Mouse (Mus musculus): ENCODE data around the gene Kcnj4. TPM values are rescaled to one million over a fixed set of nuclear protein-coding genes. Genes with fewer than 3 reads are reported as not detected.
A peak's percentile ranks its signal among the peaks of the same experiment; 100 is the strongest.

Gene Kcnj4
- polyA plus RNA-seq, 1 experiment from 2014 or later: not detected

DNA sequence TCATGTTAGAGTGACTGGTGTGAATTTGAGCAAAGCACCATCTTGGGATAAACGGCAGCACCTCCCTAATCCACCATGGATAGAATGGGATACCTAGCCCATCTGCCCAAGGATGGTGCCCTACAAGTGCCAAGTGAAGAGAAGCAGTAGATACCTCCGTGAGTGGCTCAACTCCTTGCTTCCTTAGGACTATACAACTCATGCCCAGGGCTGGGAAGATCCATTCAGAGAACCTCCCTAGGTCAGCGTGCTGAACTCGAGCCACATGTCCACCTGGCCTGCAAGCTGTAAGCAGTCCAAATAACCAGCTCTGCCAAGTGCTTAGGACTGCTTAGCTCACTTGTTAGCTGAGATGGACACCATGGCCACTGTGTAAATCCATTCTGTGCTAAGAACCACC is 22.2 kb upstream of the Kcnj4 start:
- WGBS: 83% methylated on average over 4 of the region's 4 CpGs
- no peaks in the 10 kb centered on the region for H3K27me3 ChIP-seq
- H3K9me3 ChIP-seq: no peaks in the 10 kb centered on the region
- H3K36me3 ChIP-seq: peaks cover 68% of the 10 kb centered on the region
- no peak overlapping the region for H3K4me2 ChIP-seq
- no peak overlapping the region for H3K9ac ChIP-seq
- 0 out of 2 replicates have a peak overlapping the region, but pooled peaks have one; percentile 3 for H3K27ac ChIP-seq
- ATAC-seq (ENCODE audit: low FRiP score): no peak
- H3K4me1 ChIP-seq (replicated peaks): no peaks in the 10 kb centered on the region
- H3K4me3 ChIP-seq: no peak overlapping the region

DNA sequence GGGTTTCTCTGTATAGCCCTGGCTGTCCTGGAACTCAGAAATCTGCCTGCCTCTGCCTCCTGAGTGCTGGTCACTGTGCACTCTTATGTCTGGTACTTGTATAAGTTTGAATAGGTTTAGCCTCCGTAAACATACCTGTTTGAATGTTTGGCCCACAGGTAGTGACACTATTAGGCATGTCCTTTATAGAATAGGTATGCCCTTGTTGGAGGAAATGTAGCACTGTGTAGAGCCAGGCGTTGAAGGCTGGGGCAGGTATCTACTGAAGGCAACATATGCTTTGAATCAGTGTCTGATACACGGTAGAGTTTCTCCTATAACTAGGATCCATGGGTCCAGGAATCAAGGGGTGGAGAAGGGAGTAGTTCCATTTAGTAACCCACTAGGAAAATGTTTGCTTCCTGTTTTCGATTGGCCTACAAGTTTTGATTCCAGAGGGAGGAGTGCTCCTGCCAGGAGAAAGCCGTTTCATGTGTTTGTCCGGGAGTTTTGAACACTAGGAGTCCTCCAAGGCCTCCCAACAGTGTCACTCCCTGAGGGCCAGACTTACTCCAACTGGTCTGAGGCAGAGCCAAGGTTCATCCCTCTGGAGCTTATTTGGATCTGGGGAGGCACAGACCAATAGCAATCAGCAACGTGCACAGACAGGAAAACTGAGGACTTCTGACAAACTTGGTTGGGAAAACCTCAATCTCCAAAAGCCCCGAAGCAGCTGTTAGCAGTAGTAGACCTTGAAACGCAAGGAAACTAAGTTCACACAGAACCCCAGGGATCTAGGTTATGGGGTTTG is 21.1 kb upstream of the Kcnj4 start:
- no peak overlapping the region for H3K4me2 ChIP-seq
- 0 out of 2 replicates have a peak overlapping the region, but pooled peaks have one; percentile 3 for H3K27ac ChIP-seq
- no peaks in the 10 kb centered on the region for H3K9me3 ChIP-seq
- H3K4me1 ChIP-seq (replicated peaks): no peaks in the 10 kb centered on the region
- H3K36me3 ChIP-seq: peaks cover 58% of the 10 kb centered on the region
- H3K27me3 ChIP-seq: 0 out of 2 replicates have a peak, but pooled peaks cover 5% of the 10 kb centered on the region
- WGBS: 65% methylated on average over 9 of the region's 9 CpGs
- no peak overlapping the region for H3K9ac ChIP-seq
- H3K4me3 ChIP-seq: no peak overlapping the region
- ATAC-seq (ENCODE audit: low FRiP score): no peak

DNA sequence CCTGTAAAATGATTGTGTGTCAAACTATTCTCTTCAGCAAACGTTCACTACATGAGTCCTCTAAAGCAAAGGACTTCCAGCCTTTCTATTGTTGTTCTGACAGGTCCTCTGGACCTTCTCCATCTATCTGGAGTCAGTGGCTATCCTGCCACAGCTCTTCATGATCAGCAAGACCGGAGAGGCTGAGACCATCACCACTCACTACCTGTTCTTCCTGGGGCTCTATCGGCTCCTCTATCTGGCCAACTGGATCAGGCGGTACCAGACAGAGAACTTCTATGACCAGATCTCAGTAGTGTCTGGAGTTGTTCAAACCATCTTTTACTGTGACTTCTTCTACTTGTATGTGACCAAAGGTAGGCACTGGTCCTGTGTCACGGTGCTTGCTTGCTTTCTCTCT is 20.5 kb upstream of the Kcnj4 start:
- peaks cover 51% of the 10 kb centered on the region for H3K36me3 ChIP-seq
- no peaks in the 10 kb centered on the region for H3K9me3 ChIP-seq
- no peak overlapping the region for H3K4me2 ChIP-seq
- WGBS: 91% methylated on average over 5 of the region's 5 CpGs
- H3K4me1 ChIP-seq (replicated peaks): no peaks in the 10 kb centered on the region
- no peak overlapping the region for H3K4me3 ChIP-seq
- no peak overlapping the region for H3K27ac ChIP-seq
- no peak for ATAC-seq (ENCODE audit: low FRiP score)
- 0 out of 2 replicates have a peak, but pooled peaks cover 5% of the 10 kb centered on the region for H3K27me3 ChIP-seq
- no peak overlapping the region for H3K9ac ChIP-seq

DNA sequence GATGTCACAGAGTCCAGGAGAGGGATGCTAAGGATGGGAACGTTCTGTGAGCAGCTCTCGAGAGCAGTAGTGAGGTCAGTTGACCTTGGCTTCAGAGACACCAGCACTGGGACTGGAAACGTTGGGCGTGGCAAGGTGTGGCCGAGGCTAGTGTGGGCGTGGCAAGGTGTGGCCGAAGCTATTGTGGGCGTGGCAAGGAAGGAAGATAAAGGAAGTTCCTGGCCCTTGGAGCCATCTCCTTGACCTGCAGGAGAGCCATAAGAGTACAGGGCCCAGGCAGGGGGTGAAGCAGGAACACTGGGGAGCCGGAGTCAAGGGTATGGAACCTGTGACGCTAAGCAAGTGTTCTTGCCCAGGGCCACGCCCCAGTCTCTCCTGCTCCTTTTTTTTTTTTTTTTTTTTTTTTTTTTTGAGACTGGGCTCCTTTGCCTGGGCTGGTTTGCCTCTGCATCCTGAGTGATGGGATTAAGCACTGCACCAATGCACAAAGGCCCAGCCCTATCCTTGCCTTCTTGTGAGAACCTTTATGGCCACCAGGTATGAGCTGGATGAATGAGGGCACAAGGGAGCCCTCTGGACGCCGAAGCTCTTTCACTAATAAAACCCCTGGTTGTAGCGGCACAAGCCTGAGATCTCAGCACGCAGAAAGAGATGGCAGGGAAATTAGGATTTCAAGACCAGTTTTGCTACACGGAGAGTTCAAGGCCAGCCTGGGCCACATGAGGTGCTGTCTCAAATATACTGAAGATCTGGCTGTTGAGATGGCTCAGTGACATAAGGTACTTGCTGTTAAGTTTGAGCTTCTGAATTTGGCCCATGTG is 14.6 kb upstream of the Kcnj4 start:
- WGBS: 54% methylated on average over 16 of the region's 16 CpGs
- H3K9me3 ChIP-seq: no peaks in the 10 kb centered on the region

DNA sequence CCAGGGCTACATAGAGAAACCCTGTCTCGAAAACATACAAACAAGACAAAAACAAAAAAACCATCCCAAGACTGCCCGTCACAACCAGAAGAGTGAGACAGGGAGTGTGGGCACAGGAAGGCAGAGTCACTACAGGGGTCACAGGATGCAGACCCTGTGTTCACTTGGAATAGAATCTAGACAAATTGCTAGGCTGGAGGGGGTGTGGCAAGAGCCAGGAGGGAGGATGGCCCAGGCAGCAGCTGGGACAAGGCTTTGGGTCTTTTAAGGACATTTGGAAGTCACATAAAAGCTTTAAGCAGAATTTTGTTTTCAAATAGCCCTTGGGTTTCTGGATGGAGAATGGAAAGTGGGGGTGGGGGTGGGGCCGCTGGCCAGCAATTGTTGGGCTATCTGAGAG is 13.5 kb upstream of the Kcnj4 start:
- H3K36me3 ChIP-seq: 0 out of 2 replicates have a peak, but pooled peaks cover 1% of the 10 kb centered on the region
- no peak overlapping the region for H3K27ac ChIP-seq
- peaks cover 23% of the 10 kb centered on the region for H3K4me1 ChIP-seq (replicated peaks)
- no peak overlapping the region for H3K9ac ChIP-seq
- H3K4me2 ChIP-seq: no peak overlapping the region
- H3K9me3 ChIP-seq: no peaks in the 10 kb centered on the region
- no peak for ATAC-seq (ENCODE audit: low FRiP score)
- H3K4me3 ChIP-seq: no peak overlapping the region
- H3K27me3 ChIP-seq: peaks cover 64% of the 10 kb centered on the region
- WGBS: 90% methylated on average over 3 of the region's 3 CpGs

More for the DNA sequence above, 14.6 kb upstream of the Kcnj4 start:
- Histone ChIP-seq H3K9ac (no peak overlapping the region), H3K4me3 (no peak overlapping the region), H3K27me3 (peaks cover 54% of the 10 kb centered on the region), H3K4me1 (replicated peaks) (peaks cover 23% of the 10 kb centered on the region), H3K36me3 (0 out of 2 replicates have a peak, but pooled peaks cover 5% of the 10 kb centered on the region), H3K27ac (no peak overlapping the region), H3K4me2 (no peak overlapping the region)
- no peak for ATAC-seq (ENCODE audit: low FRiP score)

DNA sequence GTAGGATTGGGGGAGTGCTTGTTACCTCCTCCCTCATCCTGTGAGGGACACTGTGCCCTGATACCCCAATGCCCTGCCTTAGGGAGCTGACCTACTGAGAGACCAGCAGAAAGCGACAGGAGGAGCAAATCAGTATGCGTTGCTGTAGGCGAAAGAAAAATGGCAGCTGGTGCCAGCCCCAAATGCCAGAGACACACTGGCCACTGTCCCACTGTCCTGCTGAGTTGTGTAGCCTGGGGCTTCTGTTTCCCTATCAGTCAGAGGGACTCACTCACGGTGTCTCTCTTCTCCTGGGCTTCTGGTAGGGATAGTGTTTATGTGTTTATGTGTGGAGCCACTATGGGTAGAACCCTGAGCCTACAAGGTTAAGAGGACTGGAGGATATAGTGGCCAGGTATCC is 12.7 kb upstream of the Kcnj4 start:
- H3K27me3 ChIP-seq: peaks cover 73% of the 10 kb centered on the region

DNA sequence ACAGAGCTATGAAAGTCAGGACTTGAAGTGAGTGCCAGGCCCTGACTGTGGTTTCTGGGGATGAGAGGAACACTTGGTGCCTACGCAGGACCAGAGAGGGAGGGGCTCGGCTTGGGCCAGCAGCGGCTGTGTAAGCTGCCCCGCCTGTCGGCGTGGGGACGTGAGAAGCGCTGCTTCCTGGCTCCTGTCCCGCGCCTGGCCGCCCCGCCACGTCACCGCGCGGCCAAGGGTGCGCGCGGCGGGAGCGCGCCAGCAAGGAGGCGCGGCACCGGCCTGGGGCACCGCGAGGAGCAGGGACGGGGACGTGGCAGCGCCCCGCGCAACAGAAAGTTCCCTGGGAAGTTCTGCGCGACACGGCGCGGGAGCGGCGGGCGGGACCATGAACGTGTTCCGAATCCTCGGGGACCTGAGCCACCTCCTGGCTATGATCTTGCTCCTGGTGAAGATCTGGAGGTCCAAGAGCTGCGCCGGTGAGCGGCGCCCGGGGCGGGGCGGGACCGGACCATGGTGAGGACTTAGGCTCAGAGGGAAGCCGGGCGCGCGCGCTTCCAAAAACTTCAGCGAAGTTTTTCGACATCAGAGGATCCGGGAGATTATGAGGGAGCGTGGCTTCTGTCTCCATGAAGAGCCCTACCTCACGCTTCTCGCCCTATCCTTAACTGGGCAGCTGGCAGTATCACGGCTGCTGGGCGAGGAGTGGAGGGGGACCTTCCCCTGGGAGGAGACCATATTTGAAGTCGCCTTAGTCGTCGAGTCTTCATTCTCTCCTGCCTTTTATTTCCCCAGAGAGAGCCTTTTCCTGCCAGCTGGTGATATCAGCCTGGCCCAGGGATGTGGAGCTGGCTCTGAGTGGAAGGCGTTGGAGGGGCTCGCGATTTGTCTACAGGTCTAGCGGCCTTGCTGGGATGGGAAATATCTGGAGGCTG is 11.4 kb upstream of the Kcnj4 start, which contains the start of gene Kdelr3:
Gene Kdelr3, plus strand, starts transcription at position 241 of the 926 bp plus-strand sequence.
- no peak within 1 kb of the TSS for H3K27ac ChIP-seq
- peak within 1 kb of the TSS; percentile 76 for H3K4me2 ChIP-seq
- peaks cover 34% of the 10 kb centered on the region for H3K4me1 ChIP-seq (replicated peaks)
- peak within 1 kb of the TSS; percentile 45 for H3K4me3 ChIP-seq
- peak within 1 kb of the TSS; percentile 62 for H3K9ac ChIP-seq
- H3K27me3 ChIP-seq: peaks cover 78% of the 10 kb centered on the region
- H3K9me3 ChIP-seq: no peaks in the 10 kb centered on the region
- no peaks in the 10 kb centered on the region for H3K36me3 ChIP-seq
- WGBS: under 1% methylated on average over 71 of the region's 71 CpGs
- 0 out of 2 replicates have a peak, but pooled peaks have one; percentile 12 for ATAC-seq (ENCODE audit: low FRiP score)

More for the DNA sequence above, 12.7 kb upstream of the Kcnj4 start:
- Histone ChIP-seq H3K4me2 (no peak overlapping the region), H3K36me3 (no peaks in the 10 kb centered on the region), H3K4me1 (replicated peaks) (peaks cover 24% of the 10 kb centered on the region), H3K9me3 (no peaks in the 10 kb centered on the region), H3K9ac (no peak overlapping the region), H3K27ac (no peak overlapping the region), H3K4me3 (no peak overlapping the region)
- WGBS: 74% methylated on average over 4 of the region's 4 CpGs
- no peak for ATAC-seq (ENCODE audit: low FRiP score)

DNA sequence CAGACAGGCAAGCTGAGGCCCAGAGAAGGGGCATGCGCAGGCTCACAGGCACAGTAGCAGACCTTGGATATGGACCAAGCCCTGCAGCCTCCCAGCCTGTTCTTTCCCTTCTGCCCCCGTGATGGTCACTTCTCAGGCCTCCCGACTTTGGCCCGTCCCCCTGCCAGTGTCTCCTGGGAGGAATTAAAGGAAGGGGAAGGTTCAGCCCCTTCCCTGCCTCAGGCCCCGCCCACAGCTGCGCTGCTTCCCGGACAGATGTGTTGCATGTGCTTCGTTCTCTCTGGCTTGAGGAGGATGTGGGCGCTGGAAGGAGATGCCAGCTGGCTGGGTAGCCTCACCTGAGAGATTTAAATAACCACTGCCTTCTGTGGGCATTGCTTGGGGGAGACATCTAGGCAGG is 8.9 kb upstream of the Kcnj4 start:
- ATAC-seq (ENCODE audit: low FRiP score): no peak
- H3K9me3 ChIP-seq: no peaks in the 10 kb centered on the region
- no peak overlapping the region for H3K4me2 ChIP-seq
- H3K4me3 ChIP-seq: no peak overlapping the region
- H3K27me3 ChIP-seq: peaks cover 96% of the 10 kb centered on the region
- no peak overlapping the region for H3K27ac ChIP-seq
- H3K36me3 ChIP-seq: no peaks in the 10 kb centered on the region
- no peak overlapping the region for H3K9ac ChIP-seq
- peaks cover 39% of the 10 kb centered on the region for H3K4me1 ChIP-seq (replicated peaks)
- 10% methylated on average over 9 of the region's 9 CpGs for WGBS

DNA sequence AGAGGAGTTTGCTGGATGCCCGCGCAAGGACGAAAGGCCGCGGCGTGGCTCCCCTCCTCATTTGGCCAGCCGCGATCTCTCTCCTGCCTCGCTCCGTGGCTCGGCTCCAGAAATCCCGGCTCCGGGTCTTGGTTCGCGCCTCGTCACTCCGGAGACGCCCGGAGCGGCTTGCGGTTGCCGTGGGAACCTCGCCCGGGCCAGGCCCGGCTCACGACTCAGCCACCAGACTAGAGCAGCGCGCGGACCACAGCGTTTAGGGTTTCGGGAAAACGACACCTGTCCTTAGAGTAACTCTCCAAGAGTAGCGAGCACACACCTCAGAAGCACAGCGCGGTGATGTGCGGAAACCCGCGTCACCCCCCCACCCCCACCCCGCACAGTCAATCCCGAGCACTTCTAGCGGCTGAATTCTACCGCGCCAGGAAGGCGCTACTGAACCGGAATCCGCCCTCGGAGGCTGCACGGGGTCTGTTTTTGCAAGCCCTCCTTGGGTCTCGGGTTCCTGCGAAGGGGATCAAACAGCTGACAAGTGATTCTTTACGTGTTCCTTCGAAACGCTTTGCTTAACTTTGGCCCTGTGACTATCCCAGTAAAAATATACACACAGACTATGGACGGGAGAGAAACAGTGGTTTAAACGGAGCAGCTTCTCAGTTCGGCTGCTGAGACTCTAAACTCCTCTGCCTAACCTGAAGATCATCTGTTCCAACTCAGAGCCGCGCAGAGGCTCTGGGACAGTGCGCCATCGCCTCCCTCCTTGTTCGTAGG is 6.7 kb upstream of the Kcnj4 start:
- under 1% methylated on average over 61 of the region's 61 CpGs for WGBS
- Histone ChIP-seq H3K4me2 (peak overlapping the region; percentile 64), H3K9ac (peak overlapping the region; percentile 62), H3K27ac (no peak overlapping the region), H3K4me3 (peak overlapping the region; percentile 37), H3K27me3 (peaks cover 96% of the 10 kb centered on the region), H3K4me1 (replicated peaks) (peaks cover 25% of the 10 kb centered on the region), H3K9me3 (no peaks in the 10 kb centered on the region), H3K36me3 (no peaks in the 10 kb centered on the region)
- ATAC-seq (ENCODE audit: low FRiP score): peak; percentile 81

DNA sequence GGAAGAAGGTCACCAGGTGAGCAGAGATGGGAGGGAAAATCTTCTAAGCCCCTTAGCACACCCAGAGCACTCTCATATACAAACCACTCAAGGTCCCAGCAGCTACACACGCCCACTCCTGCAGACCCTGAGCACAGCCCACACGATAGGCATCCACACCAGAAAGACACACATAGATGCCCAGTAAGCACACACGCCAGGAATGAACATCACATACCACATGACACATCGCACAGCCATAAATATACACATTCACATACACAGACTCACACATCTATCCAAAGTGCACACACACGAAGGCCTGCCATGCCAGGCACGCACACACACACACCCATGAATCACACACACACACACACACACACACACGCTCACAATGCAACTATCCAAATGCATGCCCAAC is 5.4 kb upstream of the Kcnj4 start:
- no peak overlapping the region for H3K4me3 ChIP-seq
- no peak overlapping the region for H3K4me2 ChIP-seq
- no peak overlapping the region for H3K27ac ChIP-seq
- H3K9ac ChIP-seq: peak overlapping the region; percentile 13; the same call in 1 of the 2 replicates
- no peak for ATAC-seq (ENCODE audit: low FRiP score)
- WGBS: 78% methylated on average over 7 of the region's 7 CpGs
- no peaks in the 10 kb centered on the region for H3K36me3 ChIP-seq
- peaks cover 24% of the 10 kb centered on the region for H3K4me1 ChIP-seq (replicated peaks)
- H3K27me3 ChIP-seq: peaks cover 96% of the 10 kb centered on the region
- H3K9me3 ChIP-seq: no peaks in the 10 kb centered on the region

DNA sequence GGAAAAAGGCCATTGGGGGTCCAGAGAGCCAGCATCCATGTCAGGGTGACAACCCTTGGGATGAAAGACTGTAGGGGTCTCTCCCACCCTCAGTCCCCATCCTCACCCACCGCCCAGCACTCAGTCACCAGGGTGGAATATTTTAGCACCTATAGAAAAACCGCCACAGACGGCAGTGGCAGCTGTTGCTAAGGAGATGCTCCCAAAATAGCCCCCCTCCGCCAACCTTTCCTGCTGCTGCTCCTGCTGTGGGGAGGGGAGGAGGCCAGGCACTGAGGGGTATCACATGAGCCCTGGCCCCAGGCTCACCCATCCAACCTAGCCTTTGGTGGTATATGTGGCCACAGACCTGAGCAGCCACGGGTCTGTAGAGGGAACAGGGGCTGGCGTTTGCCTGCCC is 5.0 kb upstream of the Kcnj4 start:
- H3K27me3 ChIP-seq: peaks cover 96% of the 10 kb centered on the region
- no peaks in the 10 kb centered on the region for H3K9me3 ChIP-seq
- no peaks in the 10 kb centered on the region for H3K36me3 ChIP-seq
- peaks cover 29% of the 10 kb centered on the region for H3K4me1 ChIP-seq (replicated peaks)
- peak overlapping the region; percentile 13; the same call in 1 of the 2 replicates for H3K9ac ChIP-seq
- no peak overlapping the region for H3K27ac ChIP-seq
- no peak overlapping the region for H3K4me3 ChIP-seq
- no peak overlapping the region for H3K4me2 ChIP-seq
- ATAC-seq (ENCODE audit: low FRiP score): no peak
- 26% methylated on average over 6 of the region's 6 CpGs for WGBS

All from hindbrain, embryonic 13.5 days (tissue).